Mouse (Mus musculus) testis, adult 2 months (tissue): ENCODE data around the gene Cyld. TPM values are rescaled to one million over a fixed set of nuclear protein-coding genes. Genes with fewer than 3 reads are reported as not detected.

ENCODE experiments used
- H3K27ac ChIP-seq: fragments of 200-500 bp; 2 replicates; pipeline ENCODE4 v1.5.1; 2012; ENCODE audit warnings: low read depth, low read length; ENCODE audit not compliant: control insufficient read depth, insufficient read depth
- H3K27me3 ChIP-seq: fragments of 200-500 bp; 2 replicates; pipeline ENCODE4 v1.6.1; 2012; ENCODE audit warnings: mild to moderate bottlenecking, low read length, moderate library complexity; ENCODE audit not compliant: control insufficient read depth, insufficient read depth
- H3K36me3 ChIP-seq: fragments of 200-500 bp; 2 replicates; pipeline ENCODE4 v1.6.1; 2012; ENCODE audit warnings: mild to moderate bottlenecking, low read length; ENCODE audit not compliant: control insufficient read depth, insufficient read depth
- H3K4me1 ChIP-seq: fragments of 200-500 bp; 2 replicates; pipeline ENCODE4 v1.6.1; 2012; ENCODE audit warnings: low read length; ENCODE audit not compliant: control insufficient read depth, insufficient read depth
- H3K4me3 ChIP-seq: fragments of 200-500 bp; 2 replicates; pipeline ENCODE4 v1.5.1; 2012; ENCODE audit warnings: low read depth, mild to moderate bottlenecking, low read length, moderate library complexity, mixed read lengths; ENCODE audit not compliant: control insufficient read depth
- CTCF ChIP-seq: fragments of 200-500 bp; IDR thresholded peaks from 2 replicates; pipeline ENCODE4 v1.5.1; 2012; ENCODE audit warnings: low read depth, mild to moderate bottlenecking, inconsistent platforms, low read length, moderate library complexity; ENCODE audit not compliant: control insufficient read depth, insufficient read depth, insufficient replicate concordance
- POLR2A ChIP-seq: fragments of 200-500 bp; IDR thresholded peaks from 2 replicates; pipeline ENCODE4 v1.6.1; 2012; ENCODE audit warnings: low read depth, mild to moderate bottlenecking, inconsistent platforms, low read length, moderate library complexity; ENCODE audit not compliant: control insufficient read depth
- polyA plus RNA-seq: library from polyadenylated mRNA; depleted of rRNA; stranded (reverse); fragments of >200 nt; gene quantifications from 2 replicates; pipeline ENCODE4 v1.2.3, GENCODE M21; 2012

Gene Cyld
- polyA plus RNA-seq, 1 experiment: 4.4 TPM

DNA sequence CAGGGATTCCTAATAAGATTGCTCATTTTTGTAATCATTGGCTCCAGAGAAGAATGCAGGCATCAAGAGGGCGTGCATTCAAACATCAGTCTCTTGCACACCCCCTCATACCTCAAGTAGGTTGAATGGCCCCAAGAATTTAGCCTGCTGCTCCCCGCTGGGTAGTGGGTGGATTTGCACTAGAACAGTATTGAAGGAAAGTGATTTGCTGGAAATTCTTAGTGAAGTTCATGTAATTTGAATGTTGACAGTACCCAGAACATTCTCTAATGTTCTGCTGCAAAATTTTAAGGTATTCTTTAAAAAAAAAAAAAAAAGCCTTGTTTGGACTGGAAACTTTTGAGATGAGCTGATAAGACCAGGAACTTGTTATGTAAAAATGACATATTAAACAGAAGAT lies 1.2 kb downstream of the Cyld start:
- Histone ChIP-seq H3K36me3 (no peaks in the 10 kb centered on the region), H3K4me3 (no peak overlapping the region), H3K4me1 (peaks cover 18% of the 10 kb centered on the region), H3K27ac (peak overlapping the region; percentile 88), H3K27me3 (no peaks in the 10 kb centered on the region)
- TF ChIP-seq POLR2A (no peak), CTCF (no peak)

DNA sequence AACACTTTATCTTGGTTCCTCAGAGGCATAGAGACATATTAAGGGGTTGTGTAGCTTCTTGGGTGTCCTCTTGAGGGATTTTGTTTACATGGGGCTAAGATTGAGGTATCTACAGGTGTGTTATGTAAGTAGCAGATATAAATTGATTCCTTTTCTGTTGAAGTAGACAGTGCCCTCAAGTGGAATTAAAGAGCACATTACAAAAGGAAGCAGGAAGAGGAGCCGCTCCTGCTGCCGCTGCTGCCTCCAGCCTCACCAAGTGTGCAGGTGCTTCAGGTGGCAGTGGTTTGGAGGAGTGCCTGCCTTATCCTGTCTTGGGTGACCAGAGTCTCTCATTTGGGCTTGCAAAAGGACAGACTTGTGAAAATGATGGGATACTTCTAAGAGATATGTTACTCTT lies 4.8 kb downstream of the Cyld start:
- TF ChIP-seq CTCF (no peak), POLR2A (no peak)

DNA sequence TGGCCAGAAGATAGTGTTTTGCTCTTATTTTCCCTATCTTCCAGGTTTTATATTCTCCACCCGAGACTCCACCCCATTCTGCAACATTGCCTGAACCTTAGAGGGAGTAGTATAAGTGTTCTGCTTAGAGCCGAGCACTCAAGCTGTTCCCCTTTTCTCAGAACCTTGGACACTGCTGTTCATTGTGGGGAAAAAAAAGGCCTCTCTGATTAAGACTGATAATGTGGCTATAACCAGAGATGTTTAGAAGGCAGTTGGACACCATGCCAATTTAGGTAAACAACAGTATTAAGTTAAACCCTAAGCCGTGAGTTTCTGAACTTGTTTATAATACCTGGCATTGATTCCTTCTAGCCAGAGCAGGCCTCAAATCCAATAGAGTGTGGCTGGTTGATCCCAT lies 6.0 kb downstream of the Cyld start:
- Histone ChIP-seq H3K36me3 (no peaks in the 10 kb centered on the region), H3K27me3 (no peaks in the 10 kb centered on the region), H3K4me1 (peaks cover 2% of the 10 kb centered on the region), H3K27ac (no peak overlapping the region), H3K4me3 (no peak overlapping the region)
- TF ChIP-seq CTCF: no peak

More for the DNA sequence above, 4.8 kb downstream of the Cyld start:
- Histone ChIP-seq H3K27ac (no peak overlapping the region), H3K36me3 (no peaks in the 10 kb centered on the region), H3K4me1 (peaks cover 7% of the 10 kb centered on the region), H3K4me3 (no peak overlapping the region), H3K27me3 (no peaks in the 10 kb centered on the region)

DNA sequence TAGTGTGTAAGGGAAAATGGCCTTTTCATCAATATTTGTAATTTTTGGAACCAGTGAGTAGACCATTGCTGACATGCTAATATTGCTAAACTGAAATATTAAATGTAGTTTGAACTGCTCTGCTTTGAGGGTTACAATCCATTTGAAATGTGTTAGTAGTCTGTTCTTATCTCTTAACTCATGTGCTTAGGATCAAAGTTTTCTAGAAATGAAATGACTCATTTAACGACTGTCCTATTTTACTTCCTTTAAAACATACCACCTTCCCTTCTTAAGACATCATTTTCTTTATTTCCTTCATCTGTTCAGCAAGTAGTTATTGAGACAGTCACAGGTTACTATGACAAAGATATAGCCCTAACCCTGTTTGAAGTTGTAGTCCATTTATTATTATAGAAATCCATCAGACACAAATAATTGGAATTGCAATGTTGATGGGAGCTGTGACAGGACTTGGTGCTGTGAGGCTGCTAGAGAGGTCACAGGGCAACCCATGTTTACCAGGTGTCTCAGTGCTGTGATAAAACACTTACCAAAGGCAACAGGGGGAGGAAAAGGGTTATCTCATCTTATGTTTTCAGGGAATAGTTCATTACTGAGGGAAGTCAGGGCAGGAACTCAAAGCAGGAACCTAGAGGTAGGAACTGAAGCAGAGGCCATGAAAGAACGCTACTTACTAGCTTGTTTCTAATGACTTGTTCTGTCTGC lies 26.6 kb downstream of the Cyld start:
- TF ChIP-seq POLR2A (no peak), CTCF (no peak)
- H3K4me3 ChIP-seq: no peak overlapping the region

DNA sequence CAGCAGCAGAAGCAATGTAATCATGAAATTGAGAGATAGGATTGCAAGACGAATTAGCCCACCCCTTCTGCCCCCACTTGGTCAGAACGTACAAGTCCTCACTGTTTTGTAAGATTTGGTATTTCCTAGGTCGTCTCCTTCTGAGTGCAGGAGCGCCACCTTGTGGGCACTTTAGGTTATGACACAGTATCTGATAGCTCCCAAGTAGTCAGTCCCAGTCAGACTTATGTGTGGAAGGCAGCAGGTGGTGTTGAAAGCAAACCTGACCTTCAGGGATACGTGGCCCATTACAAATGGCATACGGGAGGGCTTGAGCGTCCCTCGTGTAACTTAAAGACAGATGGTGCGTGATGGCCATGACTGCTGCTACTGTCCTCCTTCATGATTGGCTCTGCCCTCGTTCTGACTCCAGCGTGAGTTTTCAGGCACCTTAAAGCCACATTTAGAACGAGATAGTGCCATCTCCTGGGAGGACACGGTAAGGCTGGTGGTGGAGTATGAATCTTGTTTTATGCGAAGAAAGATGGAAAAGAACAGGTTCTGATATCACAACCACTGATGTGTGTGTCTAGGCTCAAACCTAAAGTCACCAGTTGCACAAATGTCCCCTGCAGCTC lies 58.5 kb downstream of the Cyld start:
- peaks cover 6% of the 10 kb centered on the region for H3K4me1 ChIP-seq
- H3K4me3 ChIP-seq: no peak overlapping the region
- no peaks in the 10 kb centered on the region for H3K27me3 ChIP-seq
- H3K36me3 ChIP-seq: no peaks in the 10 kb centered on the region
- TF ChIP-seq CTCF (peak; percentile 50), POLR2A (no peak)
- no peak overlapping the region for H3K27ac ChIP-seq

More for the DNA sequence above, 26.6 kb downstream of the Cyld start:
- Histone ChIP-seq H3K27ac (no peak overlapping the region), H3K36me3 (no peaks in the 10 kb centered on the region), H3K4me1 (no peaks in the 10 kb centered on the region), H3K27me3 (no peaks in the 10 kb centered on the region)

DNA sequence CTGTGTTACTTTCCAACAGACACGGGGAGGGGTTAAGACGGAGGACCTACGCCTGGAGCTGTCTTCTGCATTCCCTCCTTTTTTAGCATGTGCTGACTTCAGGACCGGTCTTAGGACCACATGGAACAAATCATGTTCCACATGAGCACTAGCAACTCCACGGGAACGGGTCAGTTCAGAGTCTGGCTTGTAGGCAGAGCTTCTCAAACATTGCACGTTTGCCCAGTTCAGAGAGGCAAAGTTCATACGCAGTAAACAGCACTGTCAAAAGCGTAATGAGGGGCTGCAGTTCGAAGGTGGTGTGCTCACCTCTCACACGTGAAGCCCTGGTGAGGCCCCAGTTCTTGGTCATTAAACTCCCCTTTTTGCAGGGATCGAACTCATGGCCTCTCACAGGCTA lies 65.2 kb downstream of the Cyld start:
- Histone ChIP-seq H3K27me3 (no peaks in the 10 kb centered on the region), H3K27ac (no peak overlapping the region), H3K4me3 (no peak overlapping the region), H3K36me3 (no peaks in the 10 kb centered on the region), H3K4me1 (peaks cover 6% of the 10 kb centered on the region)
- no peak for TF ChIP-seq POLR2A
- TF ChIP-seq CTCF: no peak

DNA sequence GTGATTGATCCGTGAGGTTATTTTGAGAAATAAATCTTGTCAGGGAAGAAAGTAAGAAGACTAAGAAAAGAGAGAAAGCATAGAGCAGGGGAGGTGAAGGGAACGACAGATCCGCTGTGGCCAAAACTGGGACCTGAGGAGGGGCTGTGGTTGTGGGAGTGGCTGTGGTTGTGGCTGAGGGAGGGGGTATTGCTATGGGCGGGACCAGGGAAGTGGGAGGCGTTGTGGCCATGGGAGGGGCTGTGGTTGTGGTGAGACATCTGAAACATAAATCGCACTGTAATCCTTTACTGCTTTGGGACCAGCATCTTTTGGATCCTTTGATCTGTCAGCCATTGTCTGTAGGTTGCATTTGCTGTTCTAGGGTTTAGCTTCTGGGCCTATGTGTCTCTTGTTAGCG lies 74.4 kb downstream of the Cyld start:
- Histone ChIP-seq H3K36me3 (no peaks in the 10 kb centered on the region), H3K4me1 (peaks cover 2% of the 10 kb centered on the region; the same call in 1 of the 2 replicates), H3K27me3 (no peaks in the 10 kb centered on the region), H3K4me3 (peak overlapping the region; percentile 56), H3K27ac (no peak overlapping the region)
- TF ChIP-seq CTCF (no peak), POLR2A (no peak)
